Mouse (Mus musculus): ENCODE measurements at regions not wholly inside any gene's neighbourhood (a gene's known extent, or its start where the extent isn't known, plus 50 kb on each side); places are given as distances from the start of the nearest gene placed in this dataset.

- no peak for DNase-seq (ENCODE audit: low spot score)
These were observed 210.1 kb downstream of the Mex3b start for GRCm38 (mm10) chr7:83077035-83077918.

- no peak for DNase-seq (ENCODE audit: low spot score)
These were observed 210.8 kb downstream of the Mex3b start for GRCm38 (mm10) chr7:83077919-83078265.

- no peak for DNase-seq (ENCODE audit: low spot score)
These were observed 211.6 kb downstream of the Mex3b start for GRCm38 (mm10) chr7:83078695-83079094.

GRCm38 (mm10) chr7:83079842-83080241 is 212.7 kb downstream of the Mex3b start:
- no peak for DNase-seq (ENCODE audit: low spot score)

- no peak for DNase-seq (ENCODE audit: low spot score)
These were observed 217.5 kb downstream of the Mex3b start for GRCm38 (mm10) chr7:83084496-83085082.

GRCm38 (mm10) chr7:83085547-83086158 is 218.5 kb downstream of the Mex3b start:
- no peak for DNase-seq (ENCODE audit: low spot score)

- no peak for DNase-seq (ENCODE audit: low spot score)
These were observed 220.3 kb downstream of the Mex3b start for GRCm38 (mm10) chr7:83087408-83087807.

GRCm38 (mm10) chr7:83088125-83088524 is 221.0 kb downstream of the Mex3b start:
- no peak for DNase-seq (ENCODE audit: low spot score)

GRCm38 (mm10) chr7:83089330-83089982 is 222.3 kb downstream of the Mex3b start:
- DNase-seq (ENCODE audit: low spot score) = no peak

GRCm38 (mm10) chr7:83093923-83094355 is 226.8 kb downstream of the Mex3b start:
- DNase-seq (ENCODE audit: low spot score) = no peak

GRCm38 (mm10) chr7:83094899-83095298 is 227.8 kb downstream of the Mex3b start:
- no peak for DNase-seq (ENCODE audit: low spot score)

GRCm38 (mm10) chr7:83095593-83095992 is 228.5 kb downstream of the Mex3b start:
- DNase-seq (ENCODE audit: low spot score) = no peak

GRCm38 (mm10) chr7:83104426-83104825 is 237.3 kb downstream of the Mex3b start:
- DNase-seq (ENCODE audit: low spot score) = no peak

GRCm38 (mm10) chr7:83105672-83106071 is 238.5 kb downstream of the Mex3b start:
- DNase-seq (ENCODE audit: low spot score) = no peak

GRCm38 (mm10) chr7:83111217-83111823 is 244.2 kb downstream of the Mex3b start:
- DNase-seq (ENCODE audit: low spot score) = no peak

GRCm38 (mm10) chr7:83116487-83116886 is 249.4 kb downstream of the Mex3b start:
- DNase-seq (ENCODE audit: low spot score) = no peak

GRCm38 (mm10) chr7:83117065-83117464 is 249.9 kb downstream of the Mex3b start:
- no peak for DNase-seq (ENCODE audit: low spot score)

GRCm38 (mm10) chr7:83126196-83126595 is 259.1 kb downstream of the Mex3b start:
- no peak for DNase-seq (ENCODE audit: low spot score)

- no peak for DNase-seq (ENCODE audit: low spot score)
These were observed 273.1 kb downstream of the Mex3b start for GRCm38 (mm10) chr7:83140216-83140615.

- no peak for DNase-seq (ENCODE audit: low spot score)
These were observed 273.5 kb downstream of the Mex3b start for GRCm38 (mm10) chr7:83140658-83141057.

GRCm38 (mm10) chr7:83144018-83144417 is 276.9 kb downstream of the Mex3b start:
- DNase-seq (ENCODE audit: low spot score) = no peak

GRCm38 (mm10) chr7:83145551-83145950 is 278.4 kb downstream of the Mex3b start:
- DNase-seq (ENCODE audit: low spot score) = no peak

All from ovary, postnatal 36 days (tissue).